Mouse (Mus musculus): Measurements from ENCODE around the gene Gm8720.
"Not testable (repeated sequence)": the region's sequence is repeated elsewhere in the genome, so short reads cannot be mapped to it uniquely, and the experiment has no call there.

Gene Gm8720

DNA sequence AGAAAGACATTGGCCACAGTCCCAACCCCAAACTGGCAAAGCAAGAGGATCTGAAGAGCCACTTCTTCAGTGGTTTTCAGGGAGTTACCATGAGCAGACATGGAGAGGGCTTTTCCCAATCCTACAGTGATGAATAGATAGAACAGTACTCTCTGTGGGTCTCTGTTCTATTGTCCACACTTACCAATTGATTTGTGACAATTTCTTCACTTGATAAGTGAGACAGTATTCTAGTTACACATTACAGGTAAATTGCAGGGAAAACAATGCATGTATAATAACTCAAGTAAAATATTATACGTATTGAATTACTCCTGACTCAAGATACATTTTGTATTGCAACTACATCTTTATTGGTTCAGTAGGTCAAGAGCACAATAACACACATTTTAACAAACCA is at the start of gene Gm8720:
Gene Gm8720 (minus strand): TSS at position 101 of the 400 bp plus-strand sequence.
- not testable (repeated sequence) for DNase-seq (ENCODE audit: low read depth, low spot score)

DNA sequence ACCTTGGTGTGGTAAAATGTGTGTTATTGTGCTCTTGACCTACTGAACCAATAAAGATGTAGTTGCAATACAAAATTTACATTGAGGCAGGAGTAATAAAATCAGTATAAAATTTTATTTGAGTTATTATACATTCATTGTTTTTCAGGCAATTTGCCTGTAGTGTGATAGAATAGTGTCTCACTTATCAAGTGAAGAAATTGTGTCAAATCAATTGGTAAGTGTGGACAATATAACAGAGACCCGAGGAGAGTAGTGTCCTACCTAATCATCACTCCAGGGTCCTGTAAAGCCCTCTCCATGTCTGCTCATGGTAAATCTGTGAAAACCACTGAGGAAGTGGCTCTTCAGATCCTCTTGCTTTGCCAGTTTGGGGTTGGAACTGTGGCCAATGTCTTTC is 12.0 kb downstream of the Gm8720 start, which contains the start of gene Vmn1r163:
Gene Vmn1r163 (plus strand): TSS at position 301 of the 400 bp plus-strand sequence.
- not testable (repeated sequence) for DNase-seq (ENCODE audit: low read depth, low spot score)

DNA sequence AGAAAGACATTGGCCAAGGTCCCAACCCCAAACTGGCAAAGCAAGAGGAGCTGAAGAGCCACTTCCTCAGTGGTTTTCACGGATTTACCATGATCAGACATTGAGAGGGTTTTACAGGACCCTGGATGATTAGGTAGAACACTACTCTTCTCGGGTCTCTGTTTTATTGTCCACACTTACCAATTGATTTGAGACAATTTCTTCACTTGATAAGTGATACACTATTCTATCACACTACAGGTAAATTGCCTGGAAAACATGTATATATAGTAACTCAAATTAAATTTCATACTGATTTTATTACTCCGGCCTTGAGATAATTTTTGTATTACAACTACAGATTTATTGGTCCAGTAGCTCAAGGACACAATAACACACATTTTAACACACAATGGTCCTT is 47.4 kb downstream of the Gm8720 start, which contains the start of gene Gm4216:
Gene Gm4216 (minus strand): TSS at position 101 of the 400 bp plus-strand sequence.
- not testable (repeated sequence) for DNase-seq (ENCODE audit: low read depth, low spot score)
